Mouse (Mus musculus) liver, embryonic 16.5 days (tissue): ENCODE measurements around the gene Slc24a3. TPM values are rescaled to one million over a fixed set of nuclear protein-coding genes. Genes with fewer than 3 reads are reported as not detected.

ENCODE experiments used
- ATAC-seq: fragments of 200-750 bp; cut with Nextera tagmentation; 2 replicates; pipeline ENCODE4 v1.8.0; 2017; ENCODE audit warnings: low read depth, mild to moderate bottlenecking, moderate number of reproducible peaks, moderate library complexity
- H3K27ac ChIP-seq: fragments of 300-500 bp; sonication (generic); 2 replicates; pipeline ENCODE4 v1.5.1; 2014; ENCODE audit warnings: mild to moderate bottlenecking, low read length
- H3K27me3 ChIP-seq: fragments of 300-500 bp; sonication (generic); 2 replicates; pipeline ENCODE4 v1.6.1; 2014; ENCODE audit warnings: low read depth, low read length, mixed read lengths; ENCODE audit not compliant: control insufficient read depth, insufficient read depth
- H3K36me3 ChIP-seq: fragments of 300-500 bp; sonication (generic); 2 replicates; pipeline ENCODE4 v1.6.1; 2014; ENCODE audit warnings: mild to moderate bottlenecking; ENCODE audit not compliant: control insufficient read depth, insufficient read depth
- H3K4me1 ChIP-seq: fragments of 300-500 bp; sonication (generic); 2 replicates; pipeline ENCODE4 v1.6.1; 2014; ENCODE audit warnings: low read depth, low read length, mixed read lengths; ENCODE audit not compliant: control insufficient read depth
- H3K4me2 ChIP-seq: fragments of 300-500 bp; sonication (generic); 2 replicates; pipeline ENCODE4 v1.6.1; 2014; ENCODE audit warnings: low read depth, low read length, mixed read lengths
- H3K4me3 ChIP-seq: fragments of 300-500 bp; sonication (generic); 2 replicates; pipeline ENCODE4 v1.5.1; 2014; ENCODE audit warnings: low read depth, mild to moderate bottlenecking, low read length
- H3K9ac ChIP-seq: fragments of 300-500 bp; sonication (generic); 2 replicates; pipeline ENCODE4 v1.6.1; 2014; ENCODE audit warnings: low read depth, low read length
- H3K9me3 ChIP-seq: fragments of 300-500 bp; sonication (generic); replicated peaks from 2 replicates; pipeline ENCODE4 v1.6.1; 2016; ENCODE audit warnings: low read length; ENCODE audit not compliant: control insufficient read depth
- WGBS: fragments of 180-500 bp; shearing (Covaris S2); extraction: QIAGEN DNeasy Blood & Tissue Kit; methylation state at CpG from one replicate; pipeline ENCODE4 v1.1.7; 2014; ENCODE audit not compliant: insufficient replicate concordance; 5-methylcytosine and 5-hydroxymethylcytosine counted together
- polyA plus RNA-seq: library from polyadenylated mRNA; unstranded; fragments of >200 nt; fragmentation: Nextera tagmentation; extraction: Ambion mirVana; gene quantifications from 2 replicates; pipeline ENCODE4 v1.2.1, GENCODE M21; 2015

The Slc24a3 gene
- polyA plus RNA-seq, 1 experiment from 2014 or later: 0.40 TPM

DNA sequence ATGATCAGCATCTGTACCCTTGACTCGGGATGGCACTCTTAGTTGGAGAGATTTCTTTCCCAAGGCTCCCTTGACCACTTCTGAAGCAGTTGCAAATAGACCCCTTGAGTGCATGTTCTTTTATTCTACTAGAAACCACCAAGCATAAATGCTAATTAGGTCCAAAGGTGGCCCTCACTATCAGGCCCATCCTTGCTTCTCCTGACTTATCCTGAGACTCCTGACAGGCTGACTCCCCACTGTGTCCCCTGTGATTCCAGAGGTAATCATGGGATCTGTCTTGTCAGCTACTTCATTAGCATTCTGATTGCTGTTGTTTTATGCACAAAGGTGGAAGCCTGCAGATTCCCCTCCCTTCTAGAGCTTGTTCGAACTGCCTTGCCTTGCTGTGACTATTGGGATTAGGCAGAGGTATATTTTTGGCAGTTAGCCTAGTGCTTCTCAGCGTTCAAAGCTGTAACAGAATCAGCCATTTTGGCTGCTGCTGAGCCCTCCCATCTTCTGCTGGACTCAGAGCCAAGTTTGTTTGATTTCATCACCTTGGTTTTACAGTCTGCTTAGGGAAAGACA, 293.4 kb downstream of the Slc24a3 start:
- Histone ChIP-seq H3K9me3 (no peaks in the 10 kb centered on the region), H3K9ac (no peak overlapping the region), H3K4me2 (no peak overlapping the region), H3K27me3 (no peaks in the 10 kb centered on the region), H3K27ac (no peak overlapping the region), H3K4me3 (no peak overlapping the region), H3K4me1 (no peaks in the 10 kb centered on the region), H3K36me3 (no peaks in the 10 kb centered on the region)
- ATAC-seq: no peak
- WGBS: 54% methylated on average over 3 of the region's 3 CpGs

- no peak for ATAC-seq
- 49% methylated on average over 2 of the region's 2 CpGs for WGBS
Measured at GRCm38 (mm10) chr2:145462253-145462652, 294.7 kb downstream of the Slc24a3 start.

GRCm38 (mm10) chr2:145468701-145469325, 301.3 kb downstream of the Slc24a3 start:
- 59% methylated on average over 5 of the region's 5 CpGs for WGBS
- Histone ChIP-seq H3K4me3 (no peak overlapping the region), H3K4me1 (no peaks in the 10 kb centered on the region), H3K4me2 (no peak overlapping the region), H3K36me3 (no peaks in the 10 kb centered on the region), H3K27ac (no peak overlapping the region), H3K27me3 (no peaks in the 10 kb centered on the region), H3K9me3 (no peaks in the 10 kb centered on the region), H3K9ac (no peak overlapping the region)
- no peak for ATAC-seq

More at GRCm38 (mm10) chr2:145462253-145462652, 294.7 kb downstream of the Slc24a3 start:
- H3K9me3 ChIP-seq: no peaks in the 10 kb centered on the region
- H3K9ac ChIP-seq: no peak overlapping the region
- no peaks in the 10 kb centered on the region for H3K36me3 ChIP-seq
- no peaks in the 10 kb centered on the region for H3K27me3 ChIP-seq
- no peak overlapping the region for H3K27ac ChIP-seq
- H3K4me3 ChIP-seq: no peak overlapping the region
- no peaks in the 10 kb centered on the region for H3K4me1 ChIP-seq
- H3K4me2 ChIP-seq: no peak overlapping the region

- no peak overlapping the region for H3K9ac ChIP-seq
- no peak for ATAC-seq
- H3K4me2 ChIP-seq: no peak overlapping the region
- no peaks in the 10 kb centered on the region for H3K4me1 ChIP-seq
- H3K36me3 ChIP-seq: no peaks in the 10 kb centered on the region
- 67% methylated on average over 2 of the region's 2 CpGs for WGBS
- no peak overlapping the region for H3K27ac ChIP-seq
- H3K27me3 ChIP-seq: no peaks in the 10 kb centered on the region
- no peak overlapping the region for H3K4me3 ChIP-seq
- H3K9me3 ChIP-seq: no peaks in the 10 kb centered on the region
Measured at GRCm38 (mm10) chr2:145477484-145477883, 309.9 kb downstream of the Slc24a3 start.

- Histone ChIP-seq H3K4me3 (no peak overlapping the region), H3K9ac (no peak overlapping the region), H3K27me3 (no peaks in the 10 kb centered on the region), H3K4me1 (no peaks in the 10 kb centered on the region), H3K27ac (no peak overlapping the region), H3K4me2 (no peak overlapping the region), H3K9me3 (no peaks in the 10 kb centered on the region), H3K36me3 (no peaks in the 10 kb centered on the region)
- no peak for ATAC-seq
- WGBS: 39% methylated on average over 2 of the region's 2 CpGs
Measured at GRCm38 (mm10) chr2:145479676-145480075, 312.1 kb downstream of the Slc24a3 start.

DNA sequence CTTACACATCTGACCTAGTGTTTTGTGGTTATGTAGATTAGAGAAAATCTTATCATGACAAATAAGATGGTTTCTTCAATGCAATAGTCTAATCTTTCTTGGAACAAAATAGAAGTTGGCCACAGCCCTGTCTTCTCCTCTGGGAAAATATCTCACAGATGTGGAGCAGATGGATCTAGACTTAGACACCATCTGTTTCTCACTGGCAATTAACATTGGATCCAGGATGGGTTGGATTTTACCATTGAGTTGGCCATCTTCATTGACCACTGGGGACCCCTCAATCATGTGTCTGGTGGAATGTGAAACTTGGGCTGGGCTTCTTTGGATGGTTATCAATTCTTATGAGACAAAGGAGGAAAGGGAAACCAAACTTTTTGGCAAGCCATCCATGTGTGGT, 332.7 kb downstream of the Slc24a3 start:
- no peak overlapping the region for H3K27ac ChIP-seq
- no peaks in the 10 kb centered on the region for H3K36me3 ChIP-seq
- H3K27me3 ChIP-seq: no peaks in the 10 kb centered on the region
- no peaks in the 10 kb centered on the region for H3K4me1 ChIP-seq
- H3K4me2 ChIP-seq: no peak overlapping the region
- no peak overlapping the region for H3K9ac ChIP-seq
- H3K4me3 ChIP-seq: no peak overlapping the region
- no peak for ATAC-seq
- no peaks in the 10 kb centered on the region for H3K9me3 ChIP-seq

- H3K36me3 ChIP-seq: no peaks in the 10 kb centered on the region
- no peak overlapping the region for H3K27ac ChIP-seq
- H3K4me1 ChIP-seq: no peaks in the 10 kb centered on the region
- no peak overlapping the region for H3K9ac ChIP-seq
- 69% methylated on average over 1 of the region's 1 CpGs for whole genome bisulfite sequencing
- H3K9me3 ChIP-seq: no peaks in the 10 kb centered on the region
- no peak overlapping the region for H3K4me3 ChIP-seq
- no peaks in the 10 kb centered on the region for H3K27me3 ChIP-seq
- H3K4me2 ChIP-seq: no peak overlapping the region
- no peak for ATAC-seq
Measured at GRCm38 (mm10) chr2:145501472-145501871, 333.9 kb downstream of the Slc24a3 start.

GRCm38 (mm10) chr2:145507702-145508101, 340.1 kb downstream of the Slc24a3 start:
- Histone ChIP-seq H3K4me3 (no peak overlapping the region), H3K9ac (no peak overlapping the region)
- 64% methylated on average over 2 of the region's 2 CpGs for whole genome bisulfite sequencing

GRCm38 (mm10) chr2:145510650-145511225, 343.2 kb downstream of the Slc24a3 start:
- WGBS: 39% methylated on average over 7 of the region's 7 CpGs
- ATAC-seq: no peak
- Histone ChIP-seq H3K36me3 (no peaks in the 10 kb centered on the region), H3K27me3 (no peaks in the 10 kb centered on the region), H3K4me2 (no peak overlapping the region), H3K4me3 (no peak overlapping the region), H3K4me1 (no peaks in the 10 kb centered on the region), H3K9ac (no peak overlapping the region), H3K27ac (no peak overlapping the region), H3K9me3 (no peaks in the 10 kb centered on the region)

More at GRCm38 (mm10) chr2:145507702-145508101, 340.1 kb downstream of the Slc24a3 start:
- Histone ChIP-seq H3K36me3 (no peaks in the 10 kb centered on the region), H3K4me2 (no peak overlapping the region), H3K27me3 (no peaks in the 10 kb centered on the region), H3K27ac (no peak overlapping the region), H3K9me3 (no peaks in the 10 kb centered on the region), H3K4me1 (no peaks in the 10 kb centered on the region)
- ATAC-seq: no peak
